Mouse (Mus musculus): Measurements from ENCODE around the gene Slc2a1.

Slc2a1 gene

DNA sequence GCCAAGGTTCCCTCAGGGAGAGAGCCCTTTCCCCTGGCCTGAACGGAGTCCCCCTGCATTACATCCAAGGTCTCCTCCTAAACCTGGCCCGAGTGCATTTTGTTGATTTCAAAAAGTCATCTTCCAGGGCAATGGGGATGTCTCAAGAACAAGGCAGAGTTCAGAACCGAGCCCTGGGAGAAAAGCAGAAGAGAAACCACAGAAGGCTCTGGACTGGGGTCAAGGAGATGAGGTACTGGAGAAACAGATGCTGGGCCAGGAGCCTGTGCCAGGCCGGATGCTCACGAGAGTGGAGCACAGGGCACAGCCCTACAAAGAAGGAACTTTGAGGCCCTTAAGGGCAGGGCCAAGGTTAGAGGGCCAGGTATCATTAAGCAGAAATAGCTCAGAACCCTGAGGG lies 69.2 kb downstream of the Slc2a1 start:
- no peak for DNase-seq (ENCODE audit: low read depth, low spot score)

DNA sequence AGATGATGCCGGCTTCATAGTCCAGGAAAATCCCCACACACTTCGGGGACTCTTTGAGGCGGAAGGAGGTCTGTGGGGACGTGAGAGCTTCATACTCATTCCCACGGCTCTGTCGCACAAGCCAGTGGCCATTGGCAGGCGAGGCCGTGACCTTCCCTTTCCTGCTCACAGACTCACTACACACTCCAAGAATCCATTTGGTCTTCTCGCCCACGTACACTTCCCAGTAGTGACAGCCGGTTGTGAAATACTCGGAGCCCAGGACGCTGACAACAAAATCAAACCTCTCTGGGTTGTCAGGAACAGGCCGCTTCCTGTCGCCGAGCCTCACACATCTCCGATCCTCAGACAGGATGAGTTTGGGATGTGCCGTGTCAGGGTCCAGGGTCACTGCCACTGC lies 69.8 kb downstream of the Slc2a1 start:
- no peak for DNase-seq (ENCODE audit: low read depth, low spot score)

- DNase-seq (ENCODE audit: low read depth, low spot score): no peak
Observed at GRCm38 (mm10) chr4:119180133-119180707, 71.7 kb downstream of the Slc2a1 start.

DNA sequence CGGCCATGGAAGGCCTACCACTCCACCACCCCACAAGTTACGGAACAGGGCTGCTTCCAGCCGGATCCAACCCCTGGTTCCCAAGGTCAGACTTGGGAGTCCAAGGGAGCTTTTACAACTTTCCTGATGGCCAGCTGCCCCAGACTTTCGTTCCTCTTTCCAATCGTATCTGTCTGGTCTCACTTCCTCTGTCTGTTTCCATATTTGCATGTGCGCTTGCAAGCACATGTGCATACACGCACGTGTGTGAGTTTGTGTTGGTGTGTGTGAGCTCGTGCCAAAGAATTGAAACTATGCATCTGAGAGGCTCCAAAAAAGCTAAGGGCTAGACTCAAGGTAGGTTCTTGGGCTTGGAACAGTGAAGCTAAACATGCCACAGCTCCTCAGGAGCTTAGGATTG lies 72.9 kb downstream of the Slc2a1 start:
- no peak for DNase-seq (ENCODE audit: low read depth, low spot score)

DNA sequence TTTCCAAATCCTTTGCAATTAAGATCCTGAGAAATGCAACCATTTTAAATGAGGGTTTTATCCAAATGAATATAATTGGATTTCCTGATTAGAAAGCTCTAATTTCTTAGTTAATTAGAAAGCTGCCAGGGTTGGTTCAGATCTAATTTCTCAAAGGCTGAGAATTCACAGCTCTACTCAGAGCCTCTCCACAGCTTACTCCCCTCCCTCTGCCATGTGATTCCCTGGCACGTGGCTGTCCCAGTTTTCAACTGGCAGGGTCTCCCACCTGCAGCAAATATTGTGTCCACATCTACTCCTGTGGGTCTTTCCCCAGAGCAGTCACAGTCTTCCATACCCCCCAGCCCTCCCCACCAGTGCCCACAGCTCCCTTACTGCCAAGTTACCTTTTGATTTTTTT lies 75.0 kb downstream of the Slc2a1 start:
- DNase-seq (ENCODE audit: low read depth, low spot score): no peak

DNA sequence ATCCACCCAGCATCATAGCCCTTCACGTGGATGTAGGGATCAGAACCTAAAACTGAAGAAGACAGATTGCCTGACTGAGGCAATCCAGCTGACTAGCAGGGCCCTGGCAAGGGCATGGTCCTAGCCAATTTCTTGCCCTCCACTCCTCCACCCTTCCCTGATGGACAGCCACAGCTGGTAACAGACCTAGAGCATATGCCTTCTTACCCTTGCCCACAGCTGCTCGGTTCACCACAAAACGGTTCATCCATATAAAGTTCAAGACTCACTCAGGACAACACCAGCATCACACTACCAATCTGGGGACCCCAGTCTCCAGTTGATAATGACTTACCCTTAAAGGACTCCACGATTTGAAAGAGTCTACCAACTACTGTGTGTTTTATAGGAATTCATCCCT lies 77.3 kb downstream of the Slc2a1 start:
- DNase-seq (ENCODE audit: low read depth, low spot score): no peak

Measured in c-Kit-negative CD71-positive TER-119-positive erythroid progenitor cells, embryonic 14.5 days (primary cell).